Mouse (Mus musculus) forebrain, embryonic 11.5 days (tissue): ENCODE measurements around the gene Iqch. TPM values are rescaled to one million over a fixed set of nuclear protein-coding genes. Genes with fewer than 3 reads are reported as not detected.

Experiments
- ATAC-seq: fragments of 200-750 bp; cut with Nextera tagmentation; replicated peaks from 2 replicates; pipeline ENCODE4 v1.8.0; 2017; ENCODE audit warnings: moderate TSS enrichment; ENCODE audit not compliant: low FRiP score
- DNase-seq: peaks from one replicate; pipeline ENCODE4 v3.0.0-alpha.2; 2017; ENCODE audit warnings: low spot score
- H3K27ac ChIP-seq: fragments of 300-500 bp; sonication (generic); 2 replicates; pipeline ENCODE4 v1.5.1; 2014; ENCODE audit warnings: low read depth, low read length
- H3K27me3 ChIP-seq: fragments of 300-500 bp; sonication (generic); 2 replicates; pipeline ENCODE4 v1.6.1; 2014; ENCODE audit warnings: mild to moderate bottlenecking, low read length, mixed read lengths; ENCODE audit not compliant: control insufficient read depth, insufficient read depth
- H3K36me3 ChIP-seq: fragments of 300-500 bp; sonication (generic); 2 replicates; pipeline ENCODE4 v1.6.1; 2014; ENCODE audit warnings: mild to moderate bottlenecking, low read length, moderate library complexity, mixed read lengths; ENCODE audit not compliant: control insufficient read depth, insufficient read depth
- H3K4me1 ChIP-seq: fragments of 300-500 bp; sonication (generic); replicated peaks from 2 replicates; pipeline ENCODE4 v1.6.1; 2014; ENCODE audit warnings: low read length, mixed read lengths; ENCODE audit not compliant: control insufficient read depth, insufficient read depth
- H3K4me2 ChIP-seq: fragments of 300-500 bp; sonication (generic); 2 replicates; pipeline ENCODE4 v1.6.1; 2014; ENCODE audit warnings: low read depth, mild to moderate bottlenecking, low read length, moderate library complexity, mixed read lengths; ENCODE audit not compliant: severe bottlenecking
- H3K4me3 ChIP-seq: fragments of 300-500 bp; sonication (generic); 2 replicates; pipeline ENCODE4 v1.5.1; 2014; ENCODE audit warnings: low read depth, low read length
- H3K9ac ChIP-seq: fragments of 300-500 bp; sonication (generic); 2 replicates; pipeline ENCODE4 v1.6.1; 2014; ENCODE audit warnings: low read length
- H3K9me3 ChIP-seq: fragments of 300-500 bp; sonication (generic); 2 replicates; pipeline ENCODE4 v1.6.1; 2016; ENCODE audit warnings: low read length, mixed read lengths; ENCODE audit not compliant: control insufficient read depth
- WGBS: fragments of 180-500 bp; shearing (Covaris S2); extraction: QIAGEN DNeasy Blood & Tissue Kit; methylation state at CpG from one replicate; pipeline ENCODE4 v1.1.7; 2014; 5-methylcytosine and 5-hydroxymethylcytosine counted together
- polyA plus RNA-seq: library from polyadenylated mRNA; unstranded; fragments of >200 nt; fragmentation: Nextera tagmentation; extraction: Ambion mirVana; gene quantifications from 2 replicates; pipeline ENCODE4 v1.2.1, GENCODE M21; 2014

Gene Iqch
- polyA plus RNA-seq, 1 experiment from 2014 or later, result 0.17 TPM

GRCm38 (mm10) chr9:63541301-63541700 lies 61.0 kb downstream of the Iqch start:
- no peak overlapping the region for H3K9ac ChIP-seq
- WGBS, result 84% methylated on average over 7 of the region's 7 CpGs
- H3K9me3 ChIP-seq, result no peaks in the 10 kb centered on the region
- no peak overlapping the region for H3K27ac ChIP-seq
- no peak for ATAC-seq
- no peak for DNase-seq
- no peak overlapping the region for H3K4me2 ChIP-seq
- no peaks in the 10 kb centered on the region for H3K4me1 ChIP-seq
- H3K4me3 ChIP-seq, result no peak overlapping the region
- no peaks in the 10 kb centered on the region for H3K36me3 ChIP-seq
- H3K27me3 ChIP-seq, result no peaks in the 10 kb centered on the region

GRCm38 (mm10) chr9:63537489-63537888 lies 64.8 kb downstream of the Iqch start:
- 87% methylated on average over 4 of the region's 4 CpGs for WGBS
- no peak for ATAC-seq
- DNase-seq, result no peak
- H3K27me3 ChIP-seq, result peaks cover 2% of the 10 kb centered on the region; the same call in 1 of the 2 replicates
- H3K4me2 ChIP-seq, result no peak overlapping the region
- no peaks in the 10 kb centered on the region for H3K9me3 ChIP-seq
- no peak overlapping the region for H3K27ac ChIP-seq
- peaks cover 18% of the 10 kb centered on the region for H3K4me1 ChIP-seq
- H3K36me3 ChIP-seq, result no peaks in the 10 kb centered on the region
- H3K4me3 ChIP-seq, result no peak overlapping the region
- H3K9ac ChIP-seq, result no peak overlapping the region

DNA sequence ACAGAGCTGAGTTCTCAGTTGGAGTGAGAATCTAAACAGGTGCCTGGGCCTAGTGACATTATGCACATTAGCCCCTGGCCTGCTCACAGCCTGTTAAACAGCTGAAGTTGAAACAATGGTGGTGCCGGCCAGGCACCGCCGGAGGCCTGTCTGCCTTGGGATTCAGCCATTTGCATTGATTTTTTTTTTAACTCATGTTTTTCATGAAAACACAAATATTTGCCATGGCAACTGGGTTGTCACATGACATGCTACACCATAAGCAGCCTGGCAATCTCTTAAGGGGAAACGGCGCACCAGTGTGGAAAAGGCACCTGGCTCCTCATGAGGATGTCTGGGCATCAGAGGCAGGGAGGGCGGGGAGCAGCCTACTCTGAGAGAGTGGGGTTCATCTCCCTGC lies 67.3 kb downstream of the Iqch start:
- peak; percentile 55; the same call in 1 of the 2 replicates for ATAC-seq
- WGBS, result 15% methylated on average over 6 of the region's 6 CpGs
- no peaks in the 10 kb centered on the region for H3K36me3 ChIP-seq
- no peak overlapping the region for H3K4me2 ChIP-seq
- peaks cover 18% of the 10 kb centered on the region for H3K4me1 ChIP-seq
- peak; percentile 65 for DNase-seq
- no peak overlapping the region for H3K9ac ChIP-seq
- H3K27me3 ChIP-seq, result peaks cover 6% of the 10 kb centered on the region; the same call in 1 of the 2 replicates
- H3K4me3 ChIP-seq, result no peak overlapping the region
- peak overlapping the region; percentile 13; the same call in 1 of the 2 replicates for H3K27ac ChIP-seq
- no peaks in the 10 kb centered on the region for H3K9me3 ChIP-seq

GRCm38 (mm10) chr9:63534371-63534780 lies 67.9 kb downstream of the Iqch start:
- no peak overlapping the region for H3K4me2 ChIP-seq
- no peak for ATAC-seq
- H3K9ac ChIP-seq, result no peak overlapping the region
- peaks cover 6% of the 10 kb centered on the region; the same call in 1 of the 2 replicates for H3K27me3 ChIP-seq
- 0 out of 2 replicates have a peak overlapping the region, but pooled peaks have one; percentile 13 for H3K27ac ChIP-seq
- WGBS, result 2% methylated on average over 7 of the region's 7 CpGs
- H3K36me3 ChIP-seq, result no peaks in the 10 kb centered on the region
- peaks cover 18% of the 10 kb centered on the region for H3K4me1 ChIP-seq
- no peaks in the 10 kb centered on the region for H3K9me3 ChIP-seq
- peak; percentile 58 for DNase-seq
- no peak overlapping the region for H3K4me3 ChIP-seq

DNA sequence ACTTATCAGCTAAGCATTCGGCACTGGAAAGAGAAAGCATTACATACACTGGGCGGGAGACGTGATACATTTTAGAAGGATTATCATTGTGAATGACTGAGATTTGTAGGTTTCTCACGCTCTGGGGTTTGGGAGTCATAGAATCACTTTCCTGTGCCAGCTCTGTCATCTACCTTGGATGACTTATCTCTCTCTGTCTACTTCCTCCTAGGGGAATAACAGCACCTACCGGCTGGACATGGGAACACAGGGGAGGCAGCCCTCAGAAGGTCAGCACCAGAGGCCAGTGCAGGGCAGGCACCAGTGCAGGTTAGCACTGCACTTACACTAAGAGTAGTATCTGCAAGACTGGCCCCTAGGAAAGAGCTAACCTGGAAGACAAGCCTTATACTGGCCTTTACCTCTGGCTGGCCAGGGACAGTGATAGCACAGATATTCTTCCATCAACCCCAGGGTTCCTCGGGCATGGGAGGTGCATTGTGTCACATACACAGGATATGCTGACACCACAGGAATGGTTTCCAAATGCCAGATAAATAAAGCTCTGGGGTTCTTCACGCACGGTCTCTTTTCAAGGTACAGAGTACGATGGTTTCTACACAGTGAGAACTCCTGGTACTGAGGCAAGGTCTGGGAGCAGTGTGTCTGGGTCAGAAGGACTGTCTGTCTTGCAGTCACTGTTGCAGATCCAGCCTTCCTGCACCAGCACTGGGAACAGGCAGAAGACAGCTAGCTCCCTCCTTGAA lies 69.2 kb downstream of the Iqch start:
- ATAC-seq (no peak), DNase-seq (no peak)
- Histone ChIP-seq H3K9me3 (no peaks in the 10 kb centered on the region), H3K4me1 (peaks cover 18% of the 10 kb centered on the region), H3K27me3 (peaks cover 11% of the 10 kb centered on the region; the same call in 1 of the 2 replicates), H3K9ac (no peak overlapping the region), H3K4me2 (no peak overlapping the region), H3K36me3 (no peaks in the 10 kb centered on the region), H3K4me3 (no peak overlapping the region), H3K27ac (no peak overlapping the region)
- 73% methylated on average over 9 of the region's 9 CpGs for WGBS

- Histone ChIP-seq H3K4me3 (no peak overlapping the region), H3K27me3 (peaks cover 24% of the 10 kb centered on the region), H3K9ac (no peak overlapping the region), H3K27ac (no peak overlapping the region), H3K4me2 (no peak overlapping the region), H3K4me1 (no peaks in the 10 kb centered on the region; the same call in 1 of the 2 replicates), H3K9me3 (no peaks in the 10 kb centered on the region), H3K36me3 (no peaks in the 10 kb centered on the region)
- ATAC-seq (no peak), DNase-seq (no peak)
- 58% methylated on average over 2 of the region's 2 CpGs for WGBS
Measured at GRCm38 (mm10) chr9:63523937-63524253, 78.4 kb downstream of the Iqch start.

- peaks cover 26% of the 10 kb centered on the region for H3K27me3 ChIP-seq
- H3K4me2 ChIP-seq, result no peak overlapping the region
- DNase-seq (no peak), ATAC-seq (no peak)
- H3K36me3 ChIP-seq, result no peaks in the 10 kb centered on the region
- 45% methylated on average over 14 of the region's 14 CpGs for WGBS
- H3K9ac ChIP-seq, result no peak overlapping the region
- no peaks in the 10 kb centered on the region for H3K9me3 ChIP-seq
- H3K27ac ChIP-seq, result no peak overlapping the region
- H3K4me3 ChIP-seq, result no peak overlapping the region
- no peaks in the 10 kb centered on the region; the same call in 1 of the 2 replicates for H3K4me1 ChIP-seq
Measured at GRCm38 (mm10) chr9:63523251-63523936, 78.9 kb downstream of the Iqch start.

DNA sequence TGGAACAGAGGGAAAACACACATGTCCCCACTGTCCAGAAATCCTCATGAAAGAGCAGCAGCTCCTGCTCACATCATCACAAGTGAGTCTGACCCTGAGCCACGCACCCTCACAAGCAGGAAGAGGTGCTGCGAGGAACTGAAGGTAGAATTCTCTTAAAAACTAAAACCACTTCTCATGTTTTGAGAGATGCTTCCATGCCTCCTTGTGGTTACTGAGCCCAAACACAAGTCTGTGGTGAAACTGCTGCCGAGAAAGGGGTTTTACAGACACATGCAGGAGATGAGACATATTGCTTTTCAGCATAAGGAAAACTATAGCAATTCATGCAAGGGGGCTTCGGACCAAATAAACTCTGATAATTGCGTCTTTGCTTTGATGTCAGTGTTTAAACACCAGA lies 89.4 kb downstream of the Iqch start:
- Histone ChIP-seq H3K4me3 (no peak overlapping the region), H3K4me2 (no peak overlapping the region), H3K9ac (no peak overlapping the region), H3K9me3 (no peaks in the 10 kb centered on the region), H3K27me3 (peaks cover 10% of the 10 kb centered on the region; the same call in 1 of the 2 replicates), H3K4me1 (no peaks in the 10 kb centered on the region), H3K27ac (no peak overlapping the region), H3K36me3 (no peaks in the 10 kb centered on the region)
- ATAC-seq (no peak), DNase-seq (no peak)
- WGBS, result 83% methylated on average over 5 of the region's 5 CpGs
